Mouse (Mus musculus) spleen, adult 2 months (tissue): ENCODE measurements at regions not wholly inside any gene's neighbourhood (a gene's known extent, or its start where the extent isn't known, plus 50 kb on each side); places are given as distances from the start of the nearest gene placed in this dataset.

Experiments
- DNase-seq, 2 experiments: peaks; one replicate each; pipeline versions ENCODE4 v3.0.0 to v3.0.0-alpha.2; 2012 to 2021; ENCODE audit warnings: low spot score in 2 of 2, low read depth in 1 of 2
- H3K27ac ChIP-seq: fragments of 200-500 bp; 2 replicates; pipeline ENCODE4 v1.5.1; 2012; ENCODE audit warnings: low read length, inconsistent platforms; ENCODE audit not compliant: insufficient read depth
- H3K27me3 ChIP-seq: fragments of 200-500 bp; 2 replicates; pipeline ENCODE4 v1.6.1; 2012; ENCODE audit warnings: mild to moderate bottlenecking, moderate library complexity, low read length, inconsistent platforms; ENCODE audit not compliant: control insufficient read depth, insufficient read depth
- H3K36me3 ChIP-seq: fragments of 200-500 bp; 2 replicates; pipeline ENCODE4 v1.6.1; 2012; ENCODE audit warnings: mild to moderate bottlenecking, low read length, inconsistent platforms; ENCODE audit not compliant: control insufficient read depth, insufficient read depth
- H3K4me1 ChIP-seq: fragments of 200-500 bp; 2 replicates; pipeline ENCODE4 v1.6.1; 2011; ENCODE audit warnings: inconsistent platforms; ENCODE audit not compliant: control insufficient read depth, insufficient read depth, insufficient read length
- H3K4me3 ChIP-seq: fragments of 200-500 bp; 2 replicates; pipeline ENCODE4 v1.5.1; 2011; ENCODE audit warnings: mild to moderate bottlenecking, inconsistent platforms; ENCODE audit not compliant: insufficient read depth, insufficient read length; ENCODE audit errors: extremely low read depth
- CTCF ChIP-seq: fragments of 200-500 bp; IDR thresholded peaks from 2 replicates; pipeline ENCODE4 v1.5.1; 2011; ENCODE audit warnings: mild to moderate bottlenecking, inconsistent platforms; ENCODE audit not compliant: insufficient read depth, insufficient read length, insufficient replicate concordance; ENCODE audit errors: extremely low read depth
- POLR2A ChIP-seq: fragments of 200-500 bp; IDR thresholded peaks from 2 replicates; pipeline ENCODE4 v1.6.1; 2011; ENCODE audit warnings: low read depth, low read length, inconsistent platforms
- WGBS: fragments of 180-500 bp; shearing (Covaris S2); methylation state at CpG from one replicate; pipeline ENCODE4 v1.1.7; 2018; 5-methylcytosine and 5-hydroxymethylcytosine counted together

DNA sequence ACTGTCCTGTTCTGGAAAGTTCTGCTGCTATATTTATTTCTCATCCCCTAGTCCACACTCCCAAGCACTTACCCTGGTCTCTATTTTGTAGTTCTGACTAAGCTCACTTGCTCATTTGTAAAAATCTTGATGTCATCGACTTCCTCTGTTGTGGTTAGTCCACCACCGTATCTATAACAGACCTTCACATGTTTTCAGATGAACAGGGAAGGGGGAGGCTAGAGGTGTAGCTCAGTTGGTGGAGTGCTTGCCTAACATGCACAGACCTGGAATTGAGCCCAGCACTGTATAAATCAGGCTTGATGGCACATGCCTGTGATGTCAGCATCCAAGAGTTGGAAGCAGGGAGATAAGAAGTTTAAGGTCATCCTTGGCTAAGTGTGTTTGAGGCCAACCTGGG lies 78.3 kb upstream of the Noct start:
- Histone ChIP-seq H3K27ac (no peak overlapping the region), H3K27me3 (no peaks in the 10 kb centered on the region), H3K4me1 (no peaks in the 10 kb centered on the region), H3K36me3 (no peaks in the 10 kb centered on the region), H3K4me3 (no peak overlapping the region)
- DNase-seq, result no peak
- TF ChIP-seq POLR2A (no peak), CTCF (no peak)
- WGBS, result 5% methylated on average over 2 of the region's 2 CpGs

DNA sequence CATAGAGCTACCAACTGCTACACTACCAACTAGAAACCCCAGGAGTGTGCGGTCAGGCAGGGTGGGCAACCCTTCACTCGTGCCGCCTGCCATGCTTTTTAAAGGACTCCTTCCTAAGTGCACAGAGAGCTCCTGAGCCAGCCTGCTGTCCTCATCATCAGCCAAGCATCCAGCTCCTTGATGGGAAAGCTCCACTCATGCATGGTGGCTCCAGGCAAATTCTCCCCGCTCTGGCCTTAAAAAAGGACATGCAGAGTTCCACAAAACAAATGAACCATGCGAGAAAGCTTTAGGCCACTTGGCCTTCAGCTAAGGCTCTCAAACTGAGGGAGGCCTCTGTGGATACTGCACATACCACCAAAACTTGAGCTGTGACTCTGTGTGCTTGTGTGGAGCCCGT lies 74.2 kb upstream of the Noct start:
- no peak overlapping the region for H3K27ac ChIP-seq
- TF ChIP-seq POLR2A (no peak), CTCF (no peak)
- no peaks in the 10 kb centered on the region for H3K4me1 ChIP-seq
- no peaks in the 10 kb centered on the region for H3K27me3 ChIP-seq
- no peaks in the 10 kb centered on the region for H3K36me3 ChIP-seq
- 95% methylated on average over 6 of the region's 6 CpGs for WGBS
- DNase-seq, result no peak
- H3K4me3 ChIP-seq, result no peak overlapping the region

DNA sequence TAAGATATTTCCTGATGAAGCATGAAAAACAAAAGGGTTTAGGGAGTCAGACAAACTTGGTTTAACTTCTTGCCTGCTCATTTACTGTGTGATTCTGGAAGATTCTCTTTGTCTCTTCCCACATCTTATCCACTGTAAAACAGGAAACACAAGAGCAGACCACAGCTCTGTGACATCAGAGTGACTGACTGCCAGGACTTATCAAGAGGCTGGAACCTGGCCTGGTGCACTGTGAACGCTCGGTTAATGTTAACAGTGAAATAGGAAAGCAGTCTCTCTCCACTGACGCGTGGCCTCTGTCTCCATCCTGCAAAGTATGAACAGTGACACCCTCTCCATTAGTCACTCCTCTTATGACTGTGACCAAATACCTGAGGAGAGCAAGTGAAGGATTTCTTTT lies 73.1 kb upstream of the Noct start:
- Histone ChIP-seq H3K4me1 (no peaks in the 10 kb centered on the region), H3K36me3 (no peaks in the 10 kb centered on the region), H3K27ac (no peak overlapping the region), H3K4me3 (no peak overlapping the region), H3K27me3 (no peaks in the 10 kb centered on the region)
- no peak for DNase-seq
- 30% methylated on average over 4 of the region's 4 CpGs for whole genome bisulfite sequencing
- TF ChIP-seq POLR2A (no peak), CTCF (no peak)

DNA sequence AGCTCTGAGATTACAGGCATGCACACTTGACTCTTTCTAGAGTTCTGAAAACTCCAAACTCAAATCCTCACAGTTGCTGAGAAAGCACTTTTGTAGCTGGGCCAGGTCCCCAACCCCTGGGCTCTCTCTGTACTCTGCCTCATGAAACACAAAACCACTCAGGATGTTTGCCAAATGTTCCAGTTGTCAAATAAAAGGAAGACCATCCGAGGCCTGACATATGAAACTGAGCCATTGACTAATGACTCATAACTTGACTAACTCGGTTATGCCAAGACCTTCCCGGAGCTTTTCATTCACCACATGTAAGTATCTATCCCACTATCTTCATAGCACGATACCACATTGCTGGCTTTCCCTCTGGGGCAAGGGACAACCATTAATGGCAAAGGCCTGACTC lies 68.6 kb upstream of the Noct start:
- no peak for DNase-seq
- no peaks in the 10 kb centered on the region for H3K4me1 ChIP-seq
- H3K36me3 ChIP-seq, result no peaks in the 10 kb centered on the region
- no peak for TF ChIP-seq CTCF
- no peak for TF ChIP-seq POLR2A
- no peak overlapping the region for H3K4me3 ChIP-seq
- WGBS, result 71% methylated on average over 4 of the region's 4 CpGs
- H3K27me3 ChIP-seq, result no peaks in the 10 kb centered on the region
- H3K27ac ChIP-seq, result no peak overlapping the region

DNA sequence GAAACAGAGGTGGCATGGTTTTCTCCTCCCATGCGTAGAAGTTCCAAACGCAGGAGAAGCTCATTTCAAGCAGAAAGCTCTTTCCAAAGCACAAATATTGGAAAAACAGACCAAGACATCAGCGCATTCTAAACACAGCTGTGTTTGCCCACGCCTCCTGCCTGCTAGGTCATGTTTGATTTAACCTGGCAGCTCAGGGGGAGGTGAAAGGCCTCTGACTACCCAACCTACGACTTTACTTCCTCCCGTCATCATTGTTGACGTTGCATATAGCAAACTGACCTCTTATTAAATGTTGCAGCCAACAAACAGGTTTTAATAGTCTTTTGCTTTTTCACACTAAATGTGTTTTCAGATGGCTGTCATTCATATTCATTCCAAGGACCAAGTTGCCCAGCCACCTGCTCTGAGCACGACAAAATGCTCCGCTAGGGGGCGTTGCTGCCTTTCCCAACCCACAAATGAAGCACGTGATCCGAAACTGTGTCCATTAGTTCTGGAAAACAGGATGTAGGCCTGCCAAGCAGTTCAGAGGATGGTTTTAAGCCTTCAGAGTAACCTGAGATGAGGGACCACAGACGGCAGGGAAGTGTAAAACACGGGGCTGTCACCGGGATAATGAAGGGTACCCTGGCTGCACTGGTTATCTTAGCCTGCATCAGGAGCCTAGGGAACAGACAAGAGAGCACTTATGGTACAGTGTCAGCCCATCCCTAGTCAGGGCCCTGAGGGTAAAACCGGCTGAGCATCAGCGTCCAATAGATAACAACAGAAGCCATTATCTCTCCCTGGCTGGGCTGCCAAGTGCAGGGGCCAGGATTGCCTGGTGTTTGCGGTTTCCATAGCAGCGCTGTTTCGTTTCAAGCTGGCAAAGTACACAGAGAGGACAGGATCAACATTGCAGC lies 67.6 kb upstream of the Noct start:
- Histone ChIP-seq H3K4me3 (no peak overlapping the region), H3K36me3 (no peaks in the 10 kb centered on the region), H3K27ac (no peak overlapping the region), H3K27me3 (no peaks in the 10 kb centered on the region), H3K4me1 (no peaks in the 10 kb centered on the region)
- no peak for TF ChIP-seq CTCF
- TF ChIP-seq POLR2A, result no peak
- 71% methylated on average over 20 of the region's 20 CpGs for WGBS
- no peak for DNase-seq

DNA sequence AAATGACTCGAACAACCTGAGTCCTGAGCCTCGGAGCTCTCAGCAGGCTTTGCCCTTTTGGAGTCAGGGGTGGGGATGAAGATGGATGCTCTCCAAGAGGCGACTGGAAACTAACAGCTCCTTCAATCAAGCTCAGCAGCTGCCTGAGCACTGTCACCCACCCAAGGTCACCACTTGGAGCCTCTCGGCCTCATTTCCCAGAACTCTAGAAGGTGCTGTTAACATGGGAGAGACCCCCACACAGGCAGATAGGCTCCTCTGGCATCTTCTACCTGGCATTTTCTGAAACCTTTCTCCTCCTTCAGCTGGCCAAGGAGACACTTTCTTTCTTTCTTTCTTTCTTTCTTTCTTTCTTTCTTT lies 67.0 kb upstream of the Noct start:
- Histone ChIP-seq H3K4me1 (no peaks in the 10 kb centered on the region), H3K4me3 (no peak overlapping the region), H3K36me3 (no peaks in the 10 kb centered on the region), H3K27ac (no peak overlapping the region), H3K27me3 (no peaks in the 10 kb centered on the region)
- DNase-seq, result no peak
- 65% methylated on average over 4 of the region's 4 CpGs for WGBS
- no peak for TF ChIP-seq CTCF
- TF ChIP-seq POLR2A, result no peak

DNA sequence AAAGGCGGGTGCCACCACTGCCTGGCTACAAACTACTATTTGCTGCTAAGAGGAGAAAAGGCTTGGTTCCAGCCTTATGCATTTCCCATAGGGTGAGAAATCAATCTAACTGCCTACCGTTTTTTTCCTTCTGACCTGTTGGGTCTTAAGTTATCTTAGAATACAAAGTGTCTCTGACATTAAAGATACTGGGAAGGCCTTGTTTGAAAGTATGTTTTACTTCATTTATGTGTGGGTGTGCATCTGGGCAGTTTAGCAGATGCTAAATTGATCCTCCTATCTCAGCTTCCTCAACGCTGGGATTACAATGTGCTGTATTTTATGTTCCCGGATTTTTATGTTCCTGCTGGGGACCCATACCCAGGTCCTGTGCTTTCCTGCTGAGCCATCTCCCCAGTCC lies 65.8 kb upstream of the Noct start:
- TF ChIP-seq POLR2A (no peak), CTCF (no peak)
- no peak overlapping the region for H3K4me3 ChIP-seq
- H3K36me3 ChIP-seq, result no peaks in the 10 kb centered on the region
- 82% methylated on average over 4 of the region's 4 CpGs for WGBS
- H3K4me1 ChIP-seq, result no peaks in the 10 kb centered on the region
- H3K27me3 ChIP-seq, result no peaks in the 10 kb centered on the region
- DNase-seq, result no peak
- H3K27ac ChIP-seq, result no peak overlapping the region
